In genomic region chr2:32152367-32153034, GRCm38 (mm10) we compare ENCODE assay signal across 8 mouse cellular contexts. TPM values are rescaled to one million over a fixed set of nuclear protein-coding genes. Genes with fewer than 3 reads are reported as not detected.
A peak's percentile ranks its signal among the peaks of the same experiment; 100 is the strongest.
DNase-seq lines count a peak whose midpoint lies in the region; ATAC-seq and TF ChIP-seq lines count a peak whose summit lies in the region.

No protein-coding gene starts in this region.

- no peak for TF ChIP-seq POLR2A in embryonic fibroblast, embryonic 13.5 days (IDR thresholded peaks at IDR 0.05; ENCODE audit: low read depth, low read length)
- TF ChIP-seq POLR2A in olfactory bulb, adult 2 months (IDR thresholded peaks at IDR 0.05; ENCODE audit: insufficient read depth, low read depth, low read length): no peak

- no peaks in the 10 kb centered on the region for H3K27me3 ChIP-seq in lung, embryonic 15.5 days
- H3K27me3 ChIP-seq in limb, embryonic 11.5 days (ENCODE audit: control insufficient read depth, insufficient read depth, low read length): no peaks in the 10 kb centered on the region

- peak overlapping the region; percentile 98 for H3K27ac ChIP-seq in lung, embryonic 15.5 days
- H3K27ac ChIP-seq in embryonic fibroblast, embryonic 13.5 days (ENCODE audit: insufficient read depth, low read length): peak overlapping the region; percentile 77
- H3K27ac ChIP-seq in limb, embryonic 11.5 days (replicated peaks; ENCODE audit: low read depth, low read length): peak overlapping the region; percentile 75; the same call in 1 of the 2 replicates
- peak overlapping the region; percentile 88 for H3K27ac ChIP-seq in olfactory bulb, adult 2 months (ENCODE audit: insufficient read depth, low read depth, low read length)

- peak overlapping the region; percentile 81 for H3K4me3 ChIP-seq in lung, embryonic 15.5 days
- H3K4me3 ChIP-seq in embryonic fibroblast, embryonic 13.5 days (ENCODE audit: insufficient read depth, low read length): peak overlapping the region; percentile 90
- peak overlapping the region; percentile 77 for H3K4me3 ChIP-seq in limb, embryonic 11.5 days (ENCODE audit: low read depth, low read length)
- peak overlapping the region; percentile 91 for H3K4me3 ChIP-seq in olfactory bulb, adult 2 months (ENCODE audit: insufficient read depth, low read depth, low read length)

- peaks cover 60% of the 10 kb centered on the region for H3K4me1 ChIP-seq in lung, embryonic 15.5 days
- peaks cover 13% of the 10 kb centered on the region for H3K4me1 ChIP-seq in embryonic fibroblast, embryonic 13.5 days (ENCODE audit: control insufficient read depth, insufficient read depth, low read length)
- H3K4me1 ChIP-seq in limb, embryonic 11.5 days (ENCODE audit: control insufficient read depth, insufficient read depth, low read length): peaks cover 49% of the 10 kb centered on the region
- H3K4me1 ChIP-seq in olfactory bulb, adult 2 months (ENCODE audit: control insufficient read depth, insufficient read depth, low read length): peaks cover 44% of the 10 kb centered on the region

- no peak for TF ChIP-seq CTCF in embryonic fibroblast, embryonic 13.5 days (IDR thresholded peaks at IDR 0.05; ENCODE audit: borderline replicate concordance, insufficient read depth, low read length)
- no peak for TF ChIP-seq CTCF in olfactory bulb, adult 2 months (IDR thresholded peaks at IDR 0.05; ENCODE audit: insufficient read depth, low read depth, low read length)

- no peak for ATAC-seq in lung, embryonic 15.5 days (ENCODE audit: borderline replicate concordance, extremely low read depth, low FRiP score, low TSS enrichment)
- ATAC-seq in limb, embryonic 11.5 days (ENCODE audit: insufficient number of reproducible peaks, low FRiP score, low TSS enrichment, low read depth): no peak

- WGBS in lung, embryonic 15.5 days: 4% methylated on average over 12 of the region's 12 CpGs
- WGBS in limb, embryonic 11.5 days: 19% methylated on average over 12 of the region's 12 CpGs
- 5% methylated on average over 12 of the region's 12 CpGs for WGBS in olfactory bulb, adult 2 months

- H3K9me3 ChIP-seq in lung, embryonic 15.5 days: no peaks in the 10 kb centered on the region
- no peaks in the 10 kb centered on the region for H3K9me3 ChIP-seq in limb, embryonic 11.5 days (ENCODE audit: control insufficient read depth, low read length)

- H3K9ac ChIP-seq in lung, embryonic 15.5 days: peak overlapping the region; percentile 88
- peak overlapping the region; percentile 100 for H3K9ac ChIP-seq in limb, embryonic 11.5 days (ENCODE audit: low read length)

- no peak for DNase-seq in lung, postnatal 4 days
- DNase-seq in limb, embryonic 11.5 days (ENCODE audit: low spot score): no peak
- DNase-seq in adrenal gland, postnatal 14 days: no peak
- no peak for DNase-seq in right cerebral cortex, postnatal 36 days (ENCODE audit: low spot score in 2 of 2)
- DNase-seq in layer of hippocampus, adult 9-10 months (ENCODE audit: low spot score): no peak

- H3K36me3 ChIP-seq in lung, embryonic 15.5 days: no peaks in the 10 kb centered on the region
- no peaks in the 10 kb centered on the region; the same call in 1 of the 2 replicates for H3K36me3 ChIP-seq in limb, embryonic 11.5 days (ENCODE audit: control insufficient read depth, insufficient read depth, low read length)

- peak overlapping the region; percentile 89 for H3K4me2 ChIP-seq in lung, embryonic 15.5 days
- peak overlapping the region; percentile 80 for H3K4me2 ChIP-seq in limb, embryonic 11.5 days (ENCODE audit: low read depth, severe bottlenecking)

RNA-seq across cellular contexts. Expression of gene Prrc2b, which starts 1.6 kb away (rescaled TPM):
- 49.5 and 51.7 TPM in 2 replicates for polyA plus RNA-seq in lung, embryonic 15.5 days (2015; fragmentation: Nextera tagmentation; extraction: Ambion mirVana)
- 75.5 and 84.6 TPM in 2 replicates for polyA plus RNA-seq in embryonic fibroblast, embryonic 13.5 days (2011; ENCODE audit: insufficient read length, low read depth, missing spikeins)
- 62.5 and 72.5 TPM in 2 replicates for polyA plus RNA-seq in limb, embryonic 11.5 days (2014; fragmentation: Nextera tagmentation; extraction: Ambion mirVana)
- polyA plus RNA-seq in olfactory bulb, adult 2 months (2012; ENCODE audit: insufficient read depth, insufficient read length, low replicate concordance, missing spikeins): 70.7 and 86.2 TPM in 2 replicates
- 86.4 and 91.3 TPM in 2 replicates for total RNA-seq in adrenal gland, postnatal 14 days (2021)

RNA-seq across cellular contexts. Expression of gene Plpp7, which starts 57.2 kb away (rescaled TPM):
- 3.9 and 4.2 TPM in 2 replicates for polyA plus RNA-seq in lung, embryonic 15.5 days (2015; fragmentation: Nextera tagmentation; extraction: Ambion mirVana)
- polyA plus RNA-seq in embryonic fibroblast, embryonic 13.5 days (2011; ENCODE audit: insufficient read length, low read depth, missing spikeins): 1.1 and 1.5 TPM in 2 replicates
- polyA plus RNA-seq in limb, embryonic 11.5 days (2014; fragmentation: Nextera tagmentation; extraction: Ambion mirVana): 2.7 and 3.8 TPM in 2 replicates
- not detected in 2 replicates for polyA plus RNA-seq in olfactory bulb, adult 2 months (2012; ENCODE audit: insufficient read depth, insufficient read length, low replicate concordance, missing spikeins)
- total RNA-seq in adrenal gland, postnatal 14 days (2021): 3.0 and 3.6 TPM in 2 replicates
